Mouse (Mus musculus) forebrain, embryonic 11.5 days (tissue): ENCODE results near the gene Btbd1. TPM values are rescaled to one million over a fixed set of nuclear protein-coding genes. Genes with fewer than 3 reads are reported as not detected.

Source experiments
- ATAC-seq: fragments of 200-750 bp; cut with Nextera tagmentation; replicated peaks from 2 replicates; pipeline ENCODE4 v1.8.0; 2017; ENCODE audit warnings: moderate TSS enrichment; ENCODE audit not compliant: low FRiP score
- DNase-seq: peaks from one replicate; pipeline ENCODE4 v3.0.0-alpha.2; 2017; ENCODE audit warnings: low spot score
- H3K27ac ChIP-seq: fragments of 300-500 bp; sonication (generic); 2 replicates; pipeline ENCODE4 v1.5.1; 2014; ENCODE audit warnings: low read depth, low read length
- H3K27me3 ChIP-seq: fragments of 300-500 bp; sonication (generic); 2 replicates; pipeline ENCODE4 v1.6.1; 2014; ENCODE audit warnings: mild to moderate bottlenecking, low read length, mixed read lengths; ENCODE audit not compliant: control insufficient read depth, insufficient read depth
- H3K36me3 ChIP-seq: fragments of 300-500 bp; sonication (generic); 2 replicates; pipeline ENCODE4 v1.6.1; 2014; ENCODE audit warnings: mild to moderate bottlenecking, low read length, moderate library complexity, mixed read lengths; ENCODE audit not compliant: control insufficient read depth, insufficient read depth
- H3K4me1 ChIP-seq: fragments of 300-500 bp; sonication (generic); replicated peaks from 2 replicates; pipeline ENCODE4 v1.6.1; 2014; ENCODE audit warnings: low read length, mixed read lengths; ENCODE audit not compliant: control insufficient read depth, insufficient read depth
- H3K4me2 ChIP-seq: fragments of 300-500 bp; sonication (generic); 2 replicates; pipeline ENCODE4 v1.6.1; 2014; ENCODE audit warnings: low read depth, mild to moderate bottlenecking, low read length, moderate library complexity, mixed read lengths; ENCODE audit not compliant: severe bottlenecking
- H3K4me3 ChIP-seq: fragments of 300-500 bp; sonication (generic); 2 replicates; pipeline ENCODE4 v1.5.1; 2014; ENCODE audit warnings: low read depth, low read length
- H3K9ac ChIP-seq: fragments of 300-500 bp; sonication (generic); 2 replicates; pipeline ENCODE4 v1.6.1; 2014; ENCODE audit warnings: low read length
- H3K9me3 ChIP-seq: fragments of 300-500 bp; sonication (generic); 2 replicates; pipeline ENCODE4 v1.6.1; 2016; ENCODE audit warnings: low read length, mixed read lengths; ENCODE audit not compliant: control insufficient read depth
- WGBS: fragments of 180-500 bp; shearing (Covaris S2); extraction: QIAGEN DNeasy Blood & Tissue Kit; methylation state at CpG from one replicate; pipeline ENCODE4 v1.1.7; 2014; 5-methylcytosine and 5-hydroxymethylcytosine counted together
- polyA plus RNA-seq: library from polyadenylated mRNA; unstranded; fragments of >200 nt; fragmentation: Nextera tagmentation; extraction: Ambion mirVana; gene quantifications from 2 replicates; pipeline ENCODE4 v1.2.1, GENCODE M21; 2014

Btbd1 gene
- polyA plus RNA-seq, 1 experiment from 2014 or later: 102 TPM

DNA sequence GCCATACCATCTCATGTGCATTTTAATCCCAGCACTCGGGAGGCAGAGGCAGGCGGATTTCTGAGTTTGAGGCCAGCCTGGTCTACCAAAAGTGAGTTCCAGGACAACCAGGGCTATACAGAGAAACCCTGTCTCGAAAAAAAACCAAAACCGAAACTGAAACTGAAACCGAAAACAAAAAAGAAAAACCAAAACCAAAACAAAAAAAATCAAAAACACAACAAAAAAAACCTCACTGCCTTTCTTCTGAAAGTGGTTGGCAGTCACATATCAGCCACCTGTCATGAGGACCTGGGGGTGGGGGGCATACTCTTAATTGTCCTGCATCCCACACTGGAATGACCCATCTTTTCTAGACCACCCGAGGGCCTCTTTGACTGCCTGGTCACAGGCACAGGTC, 35.3 kb upstream of the Btbd1 start:
- H3K9me3 ChIP-seq: no peaks in the 10 kb centered on the region
- H3K4me2 ChIP-seq: no peak overlapping the region
- H3K9ac ChIP-seq: no peak overlapping the region
- 84% methylated on average over 6 of the region's 6 CpGs for WGBS
- H3K4me1 ChIP-seq: peaks cover 4% of the 10 kb centered on the region; the same call in 1 of the 2 replicates
- no peaks in the 10 kb centered on the region for H3K27me3 ChIP-seq
- DNase-seq (no peak), ATAC-seq (no peak)
- no peak overlapping the region for H3K4me3 ChIP-seq
- no peaks in the 10 kb centered on the region for H3K36me3 ChIP-seq
- H3K27ac ChIP-seq: no peak overlapping the region

DNA sequence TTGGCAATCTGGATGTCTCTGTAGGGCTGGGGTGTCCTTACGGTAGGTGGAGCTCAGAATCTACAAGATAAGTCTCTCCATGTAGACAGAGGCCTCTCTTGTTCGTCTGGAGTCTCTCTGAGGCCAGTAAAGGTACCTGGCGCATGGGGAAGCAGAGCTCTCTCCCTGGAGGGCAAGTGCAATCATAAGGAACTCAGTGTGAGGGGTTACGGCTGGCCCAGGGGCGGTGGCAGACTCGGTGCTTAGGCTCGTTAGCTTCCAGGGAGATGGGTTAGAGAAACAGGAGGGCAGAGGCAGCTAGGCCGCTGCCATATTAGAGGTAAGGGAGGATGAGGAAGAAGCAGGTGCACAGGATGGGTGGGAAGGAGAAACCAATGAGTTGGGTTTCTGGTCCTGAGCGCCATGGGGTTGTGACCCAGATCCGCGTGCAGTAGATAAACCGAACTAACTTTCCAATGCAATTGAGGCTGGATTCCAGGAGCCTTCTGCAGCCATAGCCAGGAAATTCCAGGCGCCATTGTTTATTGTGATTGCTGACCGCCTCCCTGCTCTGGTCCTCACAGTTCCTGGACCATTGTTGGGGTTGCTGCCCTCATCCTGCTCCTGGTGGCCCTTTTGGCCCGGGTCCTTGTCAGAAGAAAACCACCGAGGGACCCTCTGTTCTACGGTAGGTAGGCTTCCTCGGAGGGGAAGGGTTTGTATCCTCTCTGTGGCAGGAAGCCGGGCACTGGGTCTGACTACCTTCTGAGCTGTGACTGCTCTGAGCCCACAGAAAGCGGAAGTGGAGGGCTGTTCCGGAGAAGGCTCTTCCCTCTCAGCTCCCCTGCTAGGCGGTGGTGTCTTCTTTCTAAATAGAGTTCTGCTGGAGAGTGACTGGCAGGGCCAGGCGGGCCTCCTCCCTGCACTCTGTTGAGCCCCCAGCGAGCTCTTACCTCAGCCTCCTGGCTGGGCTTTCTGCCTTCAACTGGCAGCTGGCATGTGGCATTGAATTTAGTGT, 33.7 kb upstream of the Btbd1 start:
- Histone ChIP-seq H3K4me2 (no peak overlapping the region), H3K27me3 (no peaks in the 10 kb centered on the region; the same call in 1 of the 2 replicates), H3K9ac (no peak overlapping the region), H3K27ac (no peak overlapping the region), H3K9me3 (no peaks in the 10 kb centered on the region), H3K4me3 (no peak overlapping the region), H3K4me1 (peaks cover 5% of the 10 kb centered on the region; the same call in 1 of the 2 replicates), H3K36me3 (no peaks in the 10 kb centered on the region)
- 71% methylated on average over 24 of the region's 24 CpGs for whole genome bisulfite sequencing
- no peak for ATAC-seq
- DNase-seq: peak; percentile 48

GRCm38 (mm10) chr7:81861921-81862320, 32.7 kb upstream of the Btbd1 start:
- H3K4me1 ChIP-seq: peaks cover 5% of the 10 kb centered on the region; the same call in 1 of the 2 replicates
- no peaks in the 10 kb centered on the region for H3K9me3 ChIP-seq
- H3K36me3 ChIP-seq: no peaks in the 10 kb centered on the region
- no peak overlapping the region for H3K9ac ChIP-seq
- no peak overlapping the region for H3K4me2 ChIP-seq
- ATAC-seq: no peak
- DNase-seq: peak; percentile 17
- peaks cover 2% of the 10 kb centered on the region; the same call in 1 of the 2 replicates for H3K27me3 ChIP-seq
- no peak overlapping the region for H3K4me3 ChIP-seq
- WGBS: 75% methylated on average over 4 of the region's 4 CpGs
- H3K27ac ChIP-seq: no peak overlapping the region

GRCm38 (mm10) chr7:81861461-81861860, 32.2 kb upstream of the Btbd1 start:
- H3K4me3 ChIP-seq: no peak overlapping the region
- no peak for ATAC-seq
- peak; percentile 43 for DNase-seq
- H3K36me3 ChIP-seq: no peaks in the 10 kb centered on the region
- no peak overlapping the region for H3K4me2 ChIP-seq
- H3K9me3 ChIP-seq: no peaks in the 10 kb centered on the region
- H3K4me1 ChIP-seq: peaks cover 5% of the 10 kb centered on the region; the same call in 1 of the 2 replicates
- peaks cover 2% of the 10 kb centered on the region; the same call in 1 of the 2 replicates for H3K27me3 ChIP-seq
- H3K27ac ChIP-seq: no peak overlapping the region
- 91% methylated on average over 2 of the region's 2 CpGs for WGBS
- H3K9ac ChIP-seq: no peak overlapping the region

GRCm38 (mm10) chr7:81860996-81861395, 31.8 kb upstream of the Btbd1 start:
- Histone ChIP-seq H3K4me2 (no peak overlapping the region), H3K27me3 (peaks cover 2% of the 10 kb centered on the region; the same call in 1 of the 2 replicates), H3K9me3 (no peaks in the 10 kb centered on the region), H3K36me3 (no peaks in the 10 kb centered on the region), H3K4me3 (no peak overlapping the region), H3K4me1 (peaks cover 5% of the 10 kb centered on the region; the same call in 1 of the 2 replicates), H3K27ac (no peak overlapping the region), H3K9ac (no peak overlapping the region)
- no peak for DNase-seq
- ATAC-seq: no peak
- WGBS: 81% methylated on average over 5 of the region's 5 CpGs

- peaks cover 2% of the 10 kb centered on the region; the same call in 1 of the 2 replicates for H3K27me3 ChIP-seq
- no peak overlapping the region for H3K27ac ChIP-seq
- WGBS: 56% methylated on average over 11 of the region's 11 CpGs
- H3K4me1 ChIP-seq: peaks cover 5% of the 10 kb centered on the region; the same call in 1 of the 2 replicates
- no peak overlapping the region; the same call in 1 of the 2 replicates for H3K9ac ChIP-seq
- DNase-seq (peak; percentile 46), ATAC-seq (no peak)
- no peaks in the 10 kb centered on the region for H3K9me3 ChIP-seq
- no peaks in the 10 kb centered on the region for H3K36me3 ChIP-seq
- H3K4me3 ChIP-seq: peak overlapping the region; percentile 57; the same call in 1 of the 2 replicates
- H3K4me2 ChIP-seq: peak overlapping the region; percentile 94; the same call in 1 of the 2 replicates
Measured at GRCm38 (mm10) chr7:81860071-81860470, 30.8 kb upstream of the Btbd1 start.

- ATAC-seq: peak; percentile 88
- DNase-seq: peak; percentile 77
- peak within 1 kb of the TSS; percentile 57 for H3K4me3 ChIP-seq
- peaks cover 5% of the 10 kb centered on the region; the same call in 1 of the 2 replicates for H3K4me1 ChIP-seq
- H3K36me3 ChIP-seq: no peaks in the 10 kb centered on the region
- no peaks in the 10 kb centered on the region for H3K9me3 ChIP-seq
- peaks cover 2% of the 10 kb centered on the region; the same call in 1 of the 2 replicates for H3K27me3 ChIP-seq
- peak within 1 kb of the TSS; percentile 94 for H3K4me2 ChIP-seq
- H3K9ac ChIP-seq: peak within 1 kb of the TSS; percentile 68
- under 1% methylated on average over 64 of the region's 64 CpGs for WGBS
- H3K27ac ChIP-seq: no peak within 1 kb of the TSS
Measured at GRCm38 (mm10) chr7:81858968-81859721, 29.9 kb upstream of the Btbd1 start, which contains the start of gene Tm6sf1. TSS of gene Tm6sf1 (plus strand) at chr7:81859001.

- DNase-seq: peak; percentile 53
- Histone ChIP-seq H3K9me3 (no peaks in the 10 kb centered on the region), H3K36me3 (no peaks in the 10 kb centered on the region), H3K27ac (no peak overlapping the region), H3K9ac (no peak overlapping the region), H3K4me3 (no peak overlapping the region; the same call in 1 of the 2 replicates), H3K27me3 (peaks cover 2% of the 10 kb centered on the region; the same call in 1 of the 2 replicates), H3K4me1 (peaks cover 5% of the 10 kb centered on the region; the same call in 1 of the 2 replicates), H3K4me2 (peak overlapping the region; percentile 94)
- WGBS: 4% methylated on average over 9 of the region's 9 CpGs
- no peak for ATAC-seq
Measured at GRCm38 (mm10) chr7:81858236-81858635, 29.0 kb upstream of the Btbd1 start.
